Mouse (Mus musculus) spleen, adult 2 months (tissue): ENCODE results near the gene Carmil1. TPM values are rescaled to one million over a fixed set of nuclear protein-coding genes. Genes with fewer than 3 reads are reported as not detected.

Experiments used
- DNase-seq, 2 experiments: peaks; one replicate each; pipeline versions ENCODE4 v3.0.0 to v3.0.0-alpha.2; 2012 to 2021; ENCODE audit warnings: low spot score in 2 of 2, low read depth in 1 of 2
- H3K27ac ChIP-seq: fragments of 200-500 bp; 2 replicates; pipeline ENCODE4 v1.5.1; 2012; ENCODE audit warnings: low read length, inconsistent platforms; ENCODE audit not compliant: insufficient read depth
- H3K27me3 ChIP-seq: fragments of 200-500 bp; 2 replicates; pipeline ENCODE4 v1.6.1; 2012; ENCODE audit warnings: mild to moderate bottlenecking, moderate library complexity, low read length, inconsistent platforms; ENCODE audit not compliant: control insufficient read depth, insufficient read depth
- H3K36me3 ChIP-seq: fragments of 200-500 bp; 2 replicates; pipeline ENCODE4 v1.6.1; 2012; ENCODE audit warnings: mild to moderate bottlenecking, low read length, inconsistent platforms; ENCODE audit not compliant: control insufficient read depth, insufficient read depth
- H3K4me1 ChIP-seq: fragments of 200-500 bp; 2 replicates; pipeline ENCODE4 v1.6.1; 2011; ENCODE audit warnings: inconsistent platforms; ENCODE audit not compliant: control insufficient read depth, insufficient read depth, insufficient read length
- H3K4me3 ChIP-seq: fragments of 200-500 bp; 2 replicates; pipeline ENCODE4 v1.5.1; 2011; ENCODE audit warnings: mild to moderate bottlenecking, inconsistent platforms; ENCODE audit not compliant: insufficient read depth, insufficient read length; ENCODE audit errors: extremely low read depth
- CTCF ChIP-seq: fragments of 200-500 bp; IDR thresholded peaks from 2 replicates; pipeline ENCODE4 v1.5.1; 2011; ENCODE audit warnings: mild to moderate bottlenecking, inconsistent platforms; ENCODE audit not compliant: insufficient read depth, insufficient read length, insufficient replicate concordance; ENCODE audit errors: extremely low read depth
- POLR2A ChIP-seq: fragments of 200-500 bp; IDR thresholded peaks from 2 replicates; pipeline ENCODE4 v1.6.1; 2011; ENCODE audit warnings: low read depth, low read length, inconsistent platforms
- WGBS: fragments of 180-500 bp; shearing (Covaris S2); methylation state at CpG from one replicate; pipeline ENCODE4 v1.1.7; 2018; 5-methylcytosine and 5-hydroxymethylcytosine counted together
- polyA plus RNA-seq: library from polyadenylated mRNA; depleted of rRNA; stranded (reverse); fragments of >200 nt; gene quantifications from 2 replicates; pipeline ENCODE4 v1.2.3, GENCODE M21; 2012

The Carmil1 gene
- polyA plus RNA-seq, 1 experiment = 4.3 TPM

- Histone ChIP-seq H3K36me3 (peaks cover 2% of the 10 kb centered on the region; the same call in 1 of the 2 replicates), H3K4me3 (no peak overlapping the region), H3K4me1 (no peaks in the 10 kb centered on the region), H3K27me3 (no peaks in the 10 kb centered on the region), H3K27ac (no peak overlapping the region)
- no peak for TF ChIP-seq POLR2A
- no peak for TF ChIP-seq CTCF
- no peak for DNase-seq
- 90% methylated on average over 5 of the region's 5 CpGs for WGBS
These were observed 149.3 kb downstream of the Carmil1 start for GRCm38 (mm10) chr13:24131319-24131718.

GRCm38 (mm10) chr13:24130741-24131140, 149.9 kb downstream of the Carmil1 start:
- TF ChIP-seq CTCF = no peak
- no peak for TF ChIP-seq POLR2A
- peaks cover 2% of the 10 kb centered on the region; the same call in 1 of the 2 replicates for H3K36me3 ChIP-seq

GRCm38 (mm10) chr13:24128731-24129130, 151.9 kb downstream of the Carmil1 start:
- H3K4me3 ChIP-seq = no peak overlapping the region
- peaks cover under 1% of the 10 kb centered on the region; the same call in 1 of the 2 replicates for H3K36me3 ChIP-seq
- H3K27ac ChIP-seq = no peak overlapping the region
- no peak for DNase-seq
- TF ChIP-seq CTCF (no peak), POLR2A (no peak)
- WGBS = 95% methylated on average over 1 of the region's 1 CpGs
- no peaks in the 10 kb centered on the region for H3K27me3 ChIP-seq
- no peaks in the 10 kb centered on the region for H3K4me1 ChIP-seq

More at GRCm38 (mm10) chr13:24130741-24131140, 149.9 kb downstream of the Carmil1 start:
- 90% methylated on average over 2 of the region's 2 CpGs for WGBS
- Histone ChIP-seq H3K27me3 (no peaks in the 10 kb centered on the region), H3K4me1 (no peaks in the 10 kb centered on the region), H3K27ac (no peak overlapping the region), H3K4me3 (no peak overlapping the region)
- DNase-seq = no peak

GRCm38 (mm10) chr13:24125865-24126264, 154.7 kb downstream of the Carmil1 start:
- no peak for DNase-seq
- WGBS = 88% methylated on average over 6 of the region's 6 CpGs
- H3K36me3 ChIP-seq = 0 out of 2 replicates have a peak, but pooled peaks cover 2% of the 10 kb centered on the region
- no peaks in the 10 kb centered on the region for H3K27me3 ChIP-seq
- H3K4me3 ChIP-seq = no peak overlapping the region
- no peaks in the 10 kb centered on the region for H3K4me1 ChIP-seq
- H3K27ac ChIP-seq = no peak overlapping the region
- TF ChIP-seq CTCF (no peak), POLR2A (no peak)

DNA sequence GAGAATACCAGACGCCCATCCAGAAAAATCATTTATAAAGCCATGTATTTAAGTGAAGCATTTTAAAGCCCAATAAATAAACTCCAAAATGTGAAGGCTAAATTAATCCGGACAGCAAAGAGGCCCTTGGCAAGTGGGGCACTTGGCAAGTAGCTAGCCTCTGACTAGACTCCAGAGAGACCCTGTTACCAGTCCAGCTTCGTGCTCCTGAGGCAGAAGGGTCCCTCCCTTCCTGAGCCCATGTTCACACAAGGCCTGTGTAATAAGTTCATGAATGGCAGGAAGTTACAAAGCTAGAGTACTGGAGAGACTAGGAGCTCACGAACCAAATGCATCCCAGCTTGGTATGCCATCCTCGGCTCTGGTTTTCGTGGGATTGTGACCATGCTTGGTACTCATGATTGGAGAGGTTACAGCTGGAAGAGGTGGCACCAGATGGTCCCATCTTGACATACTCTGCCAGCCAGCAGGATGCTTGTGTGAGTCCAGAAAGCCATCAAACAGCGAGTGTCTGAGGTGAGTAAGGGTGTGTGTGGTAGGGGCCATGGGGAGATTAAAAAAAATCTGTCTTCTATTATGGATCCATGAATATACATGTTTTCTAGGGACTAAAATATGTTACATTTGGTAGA, 163.3 kb downstream of the Carmil1 start:
- no peak overlapping the region for H3K27ac ChIP-seq
- H3K4me3 ChIP-seq = no peak overlapping the region
- no peaks in the 10 kb centered on the region for H3K27me3 ChIP-seq
- H3K4me1 ChIP-seq = no peaks in the 10 kb centered on the region
- 81% methylated on average over 7 of the region's 7 CpGs for WGBS
- peaks cover 4% of the 10 kb centered on the region; the same call in 1 of the 2 replicates for H3K36me3 ChIP-seq
- no peak for TF ChIP-seq CTCF
- TF ChIP-seq POLR2A = no peak
- no peak for DNase-seq

GRCm38 (mm10) chr13:24112689-24113348, 167.8 kb downstream of the Carmil1 start:
- 79% methylated on average over 9 of the region's 9 CpGs for WGBS
- Histone ChIP-seq H3K36me3 (peaks cover 1% of the 10 kb centered on the region; the same call in 1 of the 2 replicates), H3K27me3 (no peaks in the 10 kb centered on the region), H3K4me1 (no peaks in the 10 kb centered on the region), H3K4me3 (no peak overlapping the region), H3K27ac (no peak overlapping the region)
- TF ChIP-seq POLR2A (no peak), CTCF (peak; percentile 39; the same call in 1 of the 2 replicates)
- peak; percentile 18 to 31 for DNase-seq
